Mouse (Mus musculus): ENCODE measurements around the gene Rilp. TPM values are rescaled to one million over a fixed set of nuclear protein-coding genes. Genes with fewer than 3 reads are reported as not detected.
A peak's percentile ranks its signal among the peaks of the same experiment; 100 is the strongest.

Gene Rilp
- polyA plus RNA-seq, 1 experiment from 2014 or later = 2.0 TPM

MicroRNAs encoded within 50 kb of the gene (microRNA counts, 519-probe panel; counts per million panel counts)
- microRNA mmu-miR-22 = 4,412 counts per million, percentile 93 among the panel's probes with 10 or more counts

Small RNAs within 50 kb of the gene (microRNA-seq; reads per million reads assigned to microRNA genes)
- gene Mir22 = 4,630 reads per million, percentile 92 among the genes with 10 or more reads in this experiment
- not detected for gene Mir3971

Other genes with a start within 250 kb of the Rilp start
- 119 and 129 TPM in 2 replicates for gene Rpa1, start 161.8 kb upstream of the Rilp start, polyA plus RNA-seq (2015; fragmentation: Nextera tagmentation; extraction: Ambion mirVana)
- gene Smyd4, start 161.7 kb upstream of the Rilp start, polyA plus RNA-seq (2015; fragmentation: Nextera tagmentation; extraction: Ambion mirVana) = 14.9 and 15.3 TPM in 2 replicates
- 121 and 127 TPM in 2 replicates for gene Serpinf1, start 87.4 kb upstream of the Rilp start, polyA plus RNA-seq (2015; fragmentation: Nextera tagmentation; extraction: Ambion mirVana)
- 57.8 and 60.2 TPM in 2 replicates for gene Serpinf2, start 70.5 kb upstream of the Rilp start, polyA plus RNA-seq (2015; fragmentation: Nextera tagmentation; extraction: Ambion mirVana)
- 7.2 and 7.3 TPM in 2 replicates for gene Wdr81, start 55.4 kb upstream of the Rilp start, polyA plus RNA-seq (2015; fragmentation: Nextera tagmentation; extraction: Ambion mirVana)
- 26.8 and 27.1 TPM in 2 replicates for gene Tlcd2, start 48.4 kb upstream of the Rilp start, polyA plus RNA-seq (2015; fragmentation: Nextera tagmentation; extraction: Ambion mirVana)
- gene Prpf8, start 23.3 kb upstream of the Rilp start, polyA plus RNA-seq (2015; fragmentation: Nextera tagmentation; extraction: Ambion mirVana) = 64.0 and 66.2 TPM in 2 replicates
- gene Scarf1, start 3.4 kb downstream of the Rilp start, polyA plus RNA-seq (2015; fragmentation: Nextera tagmentation; extraction: Ambion mirVana) = 19.2 and 19.5 TPM in 2 replicates
- gene Slc43a2, start 21.6 kb downstream of the Rilp start, polyA plus RNA-seq (2015; fragmentation: Nextera tagmentation; extraction: Ambion mirVana) = 9.4 and 9.7 TPM in 2 replicates
- gene Pitpna, start 78.0 kb downstream of the Rilp start, polyA plus RNA-seq (2015; fragmentation: Nextera tagmentation; extraction: Ambion mirVana) = 70.4 and 72.1 TPM in 2 replicates
- 33.2 and 34.2 TPM in 2 replicates for gene Inpp5k, start 120.9 kb downstream of the Rilp start, polyA plus RNA-seq (2015; fragmentation: Nextera tagmentation; extraction: Ambion mirVana)
- 83.0 and 85.9 TPM in 2 replicates for gene Myo1c, start 140.4 kb downstream of the Rilp start, polyA plus RNA-seq (2015; fragmentation: Nextera tagmentation; extraction: Ambion mirVana)
- gene Crk, start 169.2 kb downstream of the Rilp start, polyA plus RNA-seq (2015; fragmentation: Nextera tagmentation; extraction: Ambion mirVana) = 133 and 136 TPM in 2 replicates
- 853 and 940 TPM in 2 replicates for gene Ywhae, start 222.8 kb downstream of the Rilp start, polyA plus RNA-seq (2015; fragmentation: Nextera tagmentation; extraction: Ambion mirVana)